Mouse (Mus musculus): Measurements from ENCODE around the gene Mcm10. TPM values are rescaled to one million over a fixed set of nuclear protein-coding genes. Genes with fewer than 3 reads are reported as not detected.
A peak's percentile ranks its signal among the peaks of the same experiment; 100 is the strongest.

Gene Mcm10
- polyA plus RNA-seq, 1 experiment, result 2.0 TPM

GRCm38 (mm10) chr2:4993584-4993983 is 19.0 kb downstream of the Mcm10 start:
- H3K27me3 ChIP-seq (ENCODE audit: control insufficient read depth, insufficient read depth, low read length), result no peaks in the 10 kb centered on the region
- DNase-seq, result no peak
- H3K27ac ChIP-seq (ENCODE audit: insufficient read depth, low read length), result no peak overlapping the region
- 44% methylated on average over 11 of the region's 11 CpGs for WGBS
- TF ChIP-seq CTCF (IDR thresholded peaks at IDR 0.05; ENCODE audit: borderline replicate concordance, insufficient read depth, low read depth, low read length) (no peak), POLR2A (IDR thresholded peaks at IDR 0.05; ENCODE audit: borderline replicate concordance, insufficient read depth, low read length) (no peak)
- no peak overlapping the region for H3K4me3 ChIP-seq (replicated peaks; ENCODE audit: insufficient read depth, low read depth, low read length)
- H3K4me1 ChIP-seq (ENCODE audit: control insufficient read depth, insufficient read depth, low read length), result no peaks in the 10 kb centered on the region

GRCm38 (mm10) chr2:4988826-4989424 is 23.7 kb downstream of the Mcm10 start:
- H3K27ac ChIP-seq (ENCODE audit: insufficient read depth, low read length), result no peak overlapping the region
- no peak overlapping the region for H3K4me3 ChIP-seq (replicated peaks; ENCODE audit: insufficient read depth, low read depth, low read length)
- TF ChIP-seq POLR2A (IDR thresholded peaks at IDR 0.05; ENCODE audit: borderline replicate concordance, insufficient read depth, low read length) (no peak), CTCF (IDR thresholded peaks at IDR 0.05; ENCODE audit: borderline replicate concordance, insufficient read depth, low read depth, low read length) (no peak)
- no peaks in the 10 kb centered on the region for H3K27me3 ChIP-seq (ENCODE audit: control insufficient read depth, insufficient read depth, low read length)
- no peak for DNase-seq
- WGBS, result 85% methylated on average over 11 of the region's 11 CpGs
- H3K4me1 ChIP-seq (ENCODE audit: control insufficient read depth, insufficient read depth, low read length), result no peaks in the 10 kb centered on the region

GRCm38 (mm10) chr2:4987388-4988180 is 25.0 kb downstream of the Mcm10 start:
- Histone ChIP-seq H3K4me1 (ENCODE audit: control insufficient read depth, insufficient read depth, low read length) (no peaks in the 10 kb centered on the region), H3K27me3 (ENCODE audit: control insufficient read depth, insufficient read depth, low read length) (no peaks in the 10 kb centered on the region), H3K4me3 (replicated peaks; ENCODE audit: insufficient read depth, low read depth, low read length) (no peak overlapping the region), H3K27ac (ENCODE audit: insufficient read depth, low read length) (no peak overlapping the region)
- WGBS, result 84% methylated on average over 8 of the region's 8 CpGs
- DNase-seq, result no peak
- TF ChIP-seq CTCF (IDR thresholded peaks at IDR 0.05; ENCODE audit: borderline replicate concordance, insufficient read depth, low read depth, low read length) (no peak), POLR2A (IDR thresholded peaks at IDR 0.05; ENCODE audit: borderline replicate concordance, insufficient read depth, low read length) (no peak)

GRCm38 (mm10) chr2:4986798-4987197 is 25.8 kb downstream of the Mcm10 start:
- TF ChIP-seq POLR2A (IDR thresholded peaks at IDR 0.05; ENCODE audit: borderline replicate concordance, insufficient read depth, low read length) (no peak), CTCF (IDR thresholded peaks at IDR 0.05; ENCODE audit: borderline replicate concordance, insufficient read depth, low read depth, low read length) (no peak)
- DNase-seq, result no peak
- no peak overlapping the region for H3K4me3 ChIP-seq (replicated peaks; ENCODE audit: insufficient read depth, low read depth, low read length)
- 91% methylated on average over 4 of the region's 4 CpGs for WGBS
- no peaks in the 10 kb centered on the region for H3K27me3 ChIP-seq (ENCODE audit: control insufficient read depth, insufficient read depth, low read length)
- no peaks in the 10 kb centered on the region for H3K4me1 ChIP-seq (ENCODE audit: control insufficient read depth, insufficient read depth, low read length)
- no peak overlapping the region for H3K27ac ChIP-seq (ENCODE audit: insufficient read depth, low read length)

GRCm38 (mm10) chr2:4985000-4985399 is 27.6 kb downstream of the Mcm10 start:
- 84% methylated on average over 6 of the region's 6 CpGs for WGBS

GRCm38 (mm10) chr2:4983987-4984386 is 28.6 kb downstream of the Mcm10 start:
- H3K4me1 ChIP-seq (ENCODE audit: control insufficient read depth, insufficient read depth, low read length), result no peaks in the 10 kb centered on the region; the same call in 1 of the 2 replicates
- 55% methylated on average over 5 of the region's 5 CpGs for WGBS
- H3K4me3 ChIP-seq (replicated peaks; ENCODE audit: insufficient read depth, low read depth, low read length), result no peak overlapping the region
- TF ChIP-seq CTCF (IDR thresholded peaks at IDR 0.05; ENCODE audit: borderline replicate concordance, insufficient read depth, low read depth, low read length) (no peak), POLR2A (IDR thresholded peaks at IDR 0.05; ENCODE audit: borderline replicate concordance, insufficient read depth, low read length) (no peak)
- no peak overlapping the region for H3K27ac ChIP-seq (ENCODE audit: insufficient read depth, low read length)
- H3K27me3 ChIP-seq (ENCODE audit: control insufficient read depth, insufficient read depth, low read length), result no peaks in the 10 kb centered on the region
- DNase-seq, result no peak

More at GRCm38 (mm10) chr2:4985000-4985399, 27.6 kb downstream of the Mcm10 start:
- no peak overlapping the region for H3K27ac ChIP-seq (ENCODE audit: insufficient read depth, low read length)
- H3K4me1 ChIP-seq (ENCODE audit: control insufficient read depth, insufficient read depth, low read length), result no peaks in the 10 kb centered on the region
- H3K4me3 ChIP-seq (replicated peaks; ENCODE audit: insufficient read depth, low read depth, low read length), result no peak overlapping the region
- no peaks in the 10 kb centered on the region for H3K27me3 ChIP-seq (ENCODE audit: control insufficient read depth, insufficient read depth, low read length)
- TF ChIP-seq CTCF (IDR thresholded peaks at IDR 0.05; ENCODE audit: borderline replicate concordance, insufficient read depth, low read depth, low read length) (no peak), POLR2A (IDR thresholded peaks at IDR 0.05; ENCODE audit: borderline replicate concordance, insufficient read depth, low read length) (no peak)
- no peak for DNase-seq

- H3K27ac ChIP-seq (ENCODE audit: insufficient read depth, low read length), result no peak overlapping the region
- H3K4me3 ChIP-seq (replicated peaks; ENCODE audit: insufficient read depth, low read depth, low read length), result no peak overlapping the region
- H3K4me1 ChIP-seq (ENCODE audit: control insufficient read depth, insufficient read depth, low read length), result no peaks in the 10 kb centered on the region; the same call in 1 of the 2 replicates
- H3K27me3 ChIP-seq (ENCODE audit: control insufficient read depth, insufficient read depth, low read length), result no peaks in the 10 kb centered on the region
- TF ChIP-seq CTCF (IDR thresholded peaks at IDR 0.05; ENCODE audit: borderline replicate concordance, insufficient read depth, low read depth, low read length) (no peak), POLR2A (IDR thresholded peaks at IDR 0.05; ENCODE audit: borderline replicate concordance, insufficient read depth, low read length) (no peak)
- DNase-seq, result peak; percentile 20 to 22
- 13% methylated on average over 8 of the region's 8 CpGs for WGBS
Measured at GRCm38 (mm10) chr2:4978091-4978490, 34.5 kb downstream of the Mcm10 start.

- H3K4me1 ChIP-seq (ENCODE audit: control insufficient read depth, insufficient read depth, low read length), result no peaks in the 10 kb centered on the region; the same call in 1 of the 2 replicates
- H3K27ac ChIP-seq (ENCODE audit: insufficient read depth, low read length), result no peak within 1 kb of the TSS
- TF ChIP-seq POLR2A (IDR thresholded peaks at IDR 0.05; ENCODE audit: borderline replicate concordance, insufficient read depth, low read length), result no peak
- peak in 1 of 2 experiments; percentile 13 for DNase-seq
- H3K27me3 ChIP-seq (ENCODE audit: control insufficient read depth, insufficient read depth, low read length), result no peaks in the 10 kb centered on the region
- no peak within 1 kb of the TSS for H3K4me3 ChIP-seq (replicated peaks; ENCODE audit: insufficient read depth, low read depth, low read length)
- WGBS, result 26% methylated on average over 5 of the region's 5 CpGs
Measured at GRCm38 (mm10) chr2:4975807-4976206, 36.8 kb downstream of the Mcm10 start, which contains the start of gene Ucma. Gene Ucma (plus strand): TSS chr2:4976122.
